Mouse (Mus musculus): ENCODE measurements at regions not wholly inside any gene's neighbourhood (a gene's known extent, or its start where the extent isn't known, plus 50 kb on each side); places are given as distances from the start of the nearest gene placed in this dataset.

GRCm38 (mm10) chr14:24641853-24642252 is 154.9 kb downstream of the Rps24 start:
- DNase-seq, result no peak

GRCm38 (mm10) chr14:24644117-24644808 is 157.3 kb downstream of the Rps24 start:
- no peak for DNase-seq

- DNase-seq, result peak; percentile 17
Measured at GRCm38 (mm10) chr14:24646239-24646848, 159.4 kb downstream of the Rps24 start.

GRCm38 (mm10) chr14:24647722-24648121 is 160.8 kb downstream of the Rps24 start:
- DNase-seq, result no peak

- DNase-seq, result no peak
Measured at GRCm38 (mm10) chr14:24650195-24650901, 163.4 kb downstream of the Rps24 start.

GRCm38 (mm10) chr14:24650902-24651270 is 164.0 kb downstream of the Rps24 start:
- no peak for DNase-seq

GRCm38 (mm10) chr14:24652591-24652990 is 165.7 kb downstream of the Rps24 start:
- DNase-seq, result no peak

- DNase-seq, result no peak
Measured at GRCm38 (mm10) chr14:24655580-24655979, 168.7 kb downstream of the Rps24 start.

- DNase-seq, result no peak
Measured at GRCm38 (mm10) chr14:24661797-24662196, 174.9 kb downstream of the Rps24 start.

- no peak for DNase-seq
Measured at GRCm38 (mm10) chr14:24665210-24665609, 178.3 kb downstream of the Rps24 start.
